Mouse (Mus musculus) lung, embryonic 16.5 days (tissue): ENCODE data around the gene Cd8b1. TPM values are rescaled to one million over a fixed set of nuclear protein-coding genes. Genes with fewer than 3 reads are reported as not detected.

Source experiments
- ATAC-seq: fragments of 200-750 bp; cut with Nextera tagmentation; 2 replicates; pipeline ENCODE4 v1.8.0; 2017; ENCODE audit warnings: low read depth, mild to moderate bottlenecking, moderate library complexity
- H3K27ac ChIP-seq: fragments of 300-500 bp; sonication (generic); 2 replicates; pipeline ENCODE4 v1.5.1; 2014; ENCODE audit warnings: mild to moderate bottlenecking, control low read depth, low read length
- H3K27me3 ChIP-seq: fragments of 300-500 bp; sonication (generic); 2 replicates; pipeline ENCODE4 v1.6.1; 2014; ENCODE audit warnings: low read depth, low read length, mixed read lengths; ENCODE audit not compliant: control insufficient read depth, insufficient read depth
- H3K36me3 ChIP-seq: fragments of 300-500 bp; sonication (generic); 2 replicates; pipeline ENCODE4 v1.6.1; 2014; ENCODE audit warnings: low read length; ENCODE audit not compliant: control insufficient read depth, insufficient read depth
- H3K4me1 ChIP-seq: fragments of 300-500 bp; sonication (generic); replicated peaks from 2 replicates; pipeline ENCODE4 v1.6.1; 2014; ENCODE audit warnings: low read length, mixed read lengths; ENCODE audit not compliant: control insufficient read depth, insufficient read depth
- H3K4me2 ChIP-seq: fragments of 300-500 bp; sonication (generic); 2 replicates; pipeline ENCODE4 v1.6.1; 2014; ENCODE audit warnings: low read depth, low read length, control low read depth
- H3K4me3 ChIP-seq: fragments of 300-500 bp; sonication (generic); 2 replicates; pipeline ENCODE4 v1.5.1; 2014; ENCODE audit warnings: mild to moderate bottlenecking, low read length, control low read depth
- H3K9ac ChIP-seq: fragments of 300-500 bp; sonication (generic); 2 replicates; pipeline ENCODE4 v1.6.1; 2014; ENCODE audit warnings: low read length, control low read depth
- H3K9me3 ChIP-seq: fragments of 300-500 bp; sonication (generic); 2 replicates; pipeline ENCODE4 v1.6.1; 2016; ENCODE audit warnings: low read length; ENCODE audit not compliant: control insufficient read depth
- WGBS: fragments of 180-500 bp; shearing (Covaris S2); extraction: QIAGEN DNeasy Blood & Tissue Kit; methylation state at CpG from one replicate; pipeline ENCODE4 v1.1.7; 2014; 5-methylcytosine and 5-hydroxymethylcytosine counted together
- polyA plus RNA-seq: library from polyadenylated mRNA; unstranded; fragments of >200 nt; fragmentation: Nextera tagmentation; extraction: Ambion mirVana; gene quantifications from 2 replicates; pipeline ENCODE4 v1.2.1, GENCODE M21; 2015

Cd8b1 gene
- polyA plus RNA-seq, 1 experiment from 2014 or later: 0.57 TPM

GRCm38 (mm10) chr6:71360751-71361150, 38.2 kb downstream of the Cd8b1 start:
- Histone ChIP-seq H3K9ac (no peak overlapping the region), H3K4me3 (no peak overlapping the region), H3K27me3 (no peaks in the 10 kb centered on the region), H3K36me3 (no peaks in the 10 kb centered on the region), H3K4me1 (no peaks in the 10 kb centered on the region), H3K27ac (no peak overlapping the region), H3K9me3 (no peaks in the 10 kb centered on the region), H3K4me2 (no peak overlapping the region)
- WGBS: 57% methylated on average over 5 of the region's 5 CpGs
- ATAC-seq: no peak

DNA sequence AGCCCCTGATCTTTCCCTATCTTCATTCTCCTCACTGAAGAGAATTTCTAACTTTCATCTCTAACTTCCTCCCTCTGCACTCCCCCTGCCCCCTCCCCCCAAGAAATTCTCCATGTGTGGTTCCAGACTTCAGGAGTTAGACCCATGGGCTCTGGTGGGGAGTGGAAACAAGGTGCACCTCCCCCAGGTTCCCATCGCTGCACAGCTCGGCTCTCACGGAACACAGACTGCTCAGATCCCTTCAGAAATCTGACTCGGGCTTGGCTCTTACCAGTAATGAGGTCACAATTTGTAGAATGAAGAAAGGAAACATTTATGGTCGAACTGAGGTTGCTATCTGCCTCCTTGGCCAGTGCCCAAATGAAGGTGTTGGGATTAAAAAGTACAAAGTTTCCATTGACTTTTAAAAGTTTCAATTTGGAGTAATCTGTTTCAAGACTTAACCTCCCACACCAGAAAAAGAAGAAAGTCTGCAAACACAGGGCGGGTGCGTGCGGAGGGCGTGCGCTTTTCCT, 38.6 kb downstream of the Cd8b1 start:
- H3K4me3 ChIP-seq: no peak overlapping the region
- no peaks in the 10 kb centered on the region for H3K27me3 ChIP-seq
- no peaks in the 10 kb centered on the region for H3K9me3 ChIP-seq
- no peak overlapping the region for H3K27ac ChIP-seq
- no peaks in the 10 kb centered on the region for H3K4me1 ChIP-seq
- no peak overlapping the region for H3K4me2 ChIP-seq
- no peak for ATAC-seq
- H3K9ac ChIP-seq: no peak overlapping the region
- no peaks in the 10 kb centered on the region for H3K36me3 ChIP-seq
- WGBS: 77% methylated on average over 10 of the region's 10 CpGs

- no peak overlapping the region for H3K4me2 ChIP-seq
- 79% methylated on average over 2 of the region's 2 CpGs for WGBS
- H3K4me1 ChIP-seq: no peaks in the 10 kb centered on the region
- no peaks in the 10 kb centered on the region for H3K36me3 ChIP-seq
- no peak for ATAC-seq
- no peak overlapping the region for H3K27ac ChIP-seq
- H3K9me3 ChIP-seq: no peaks in the 10 kb centered on the region
- H3K27me3 ChIP-seq: no peaks in the 10 kb centered on the region
- H3K9ac ChIP-seq: no peak overlapping the region
- no peak overlapping the region for H3K4me3 ChIP-seq
Observed at GRCm38 (mm10) chr6:71363995-71364394, 41.4 kb downstream of the Cd8b1 start.

DNA sequence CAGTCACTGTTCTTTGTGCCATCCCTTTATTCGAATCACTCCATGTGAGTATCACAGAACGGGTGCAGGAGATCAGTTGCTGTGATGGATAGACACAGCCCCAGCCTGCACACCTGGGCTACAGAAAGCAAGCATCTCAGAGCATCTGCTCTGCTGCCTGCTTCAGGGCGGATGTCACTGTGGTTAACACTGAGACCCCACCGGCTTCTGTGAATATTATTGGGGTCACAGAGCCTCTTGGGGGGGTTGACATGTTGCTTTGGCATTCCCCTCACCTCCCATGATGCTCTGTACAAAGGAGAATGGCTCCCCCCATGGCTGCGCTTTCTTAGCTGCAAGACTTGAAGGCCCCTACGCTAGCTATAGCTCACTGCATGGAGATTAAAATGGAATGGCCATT, 46.8 kb downstream of the Cd8b1 start:
- Histone ChIP-seq H3K4me2 (no peak overlapping the region), H3K4me3 (no peak overlapping the region), H3K9me3 (no peaks in the 10 kb centered on the region), H3K27ac (no peak overlapping the region), H3K27me3 (no peaks in the 10 kb centered on the region), H3K4me1 (no peaks in the 10 kb centered on the region), H3K36me3 (no peaks in the 10 kb centered on the region), H3K9ac (no peak overlapping the region)
- WGBS: 89% methylated on average over 6 of the region's 6 CpGs
- ATAC-seq: no peak

DNA sequence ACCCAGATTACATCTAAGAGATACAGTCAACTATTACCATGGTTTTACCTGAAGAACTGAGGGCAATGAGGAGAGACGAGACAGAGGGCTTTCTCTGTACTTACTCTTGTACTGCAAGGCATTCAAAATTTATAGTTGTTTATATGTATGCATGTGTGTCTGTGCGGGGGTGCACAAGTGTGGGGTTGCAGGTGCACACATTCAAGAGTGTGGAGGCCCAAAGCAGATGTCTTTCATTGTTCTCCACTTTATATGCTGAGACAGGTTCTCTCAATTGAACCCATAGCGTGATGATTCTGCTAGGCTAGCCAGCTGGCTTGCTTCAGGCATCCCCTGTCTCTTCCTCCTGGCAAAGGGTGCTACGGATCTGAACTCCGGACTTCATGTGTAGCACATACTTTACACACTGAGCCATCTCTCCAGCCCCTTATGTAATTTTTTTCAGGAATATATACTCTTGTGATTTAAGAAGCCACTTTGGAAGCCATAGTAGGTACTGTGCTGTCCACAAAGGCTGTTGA, 48.6 kb downstream of the Cd8b1 start:
- Histone ChIP-seq H3K9me3 (no peaks in the 10 kb centered on the region), H3K36me3 (no peaks in the 10 kb centered on the region), H3K4me1 (no peaks in the 10 kb centered on the region), H3K4me3 (no peak overlapping the region), H3K27ac (no peak overlapping the region), H3K4me2 (no peak overlapping the region), H3K27me3 (no peaks in the 10 kb centered on the region), H3K9ac (no peak overlapping the region)
- 67% methylated on average over 5 of the region's 5 CpGs for WGBS
- ATAC-seq: no peak

DNA sequence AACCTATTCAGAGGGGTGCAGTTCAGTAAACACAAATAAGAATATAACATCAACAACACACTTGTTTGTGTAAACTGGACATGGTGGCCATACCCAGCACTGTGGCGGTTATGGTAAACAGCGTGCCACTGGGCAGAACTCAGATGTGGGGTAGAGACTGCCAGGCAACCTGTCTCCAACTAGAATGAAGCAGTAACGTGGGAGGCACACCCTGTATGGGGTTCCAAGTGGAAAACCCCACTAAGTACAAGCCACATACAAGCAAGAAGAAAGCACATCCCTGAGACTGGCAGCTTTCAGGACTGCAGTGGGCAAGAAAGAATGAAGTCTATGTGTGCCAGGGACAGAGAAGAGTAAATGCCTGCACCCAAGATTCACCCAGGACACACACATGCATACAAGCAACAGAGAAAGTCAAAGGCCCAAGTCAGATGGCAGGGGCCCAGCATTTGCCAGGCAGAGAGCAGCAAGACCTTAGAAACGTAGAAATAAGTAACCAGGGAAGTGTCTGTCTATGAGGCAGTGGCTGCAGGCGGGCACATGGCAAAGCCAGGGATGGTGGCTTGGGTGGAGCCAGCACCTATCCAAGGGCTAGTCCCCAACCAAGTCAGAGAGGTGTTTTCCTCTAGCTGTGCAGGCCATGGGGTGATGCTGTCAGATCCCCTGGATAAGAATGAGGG, 49.6 kb downstream of the Cd8b1 start:
- no peak overlapping the region for H3K27ac ChIP-seq
- H3K27me3 ChIP-seq: no peaks in the 10 kb centered on the region
- no peak overlapping the region for H3K9ac ChIP-seq
- H3K4me1 ChIP-seq: no peaks in the 10 kb centered on the region
- H3K9me3 ChIP-seq: no peaks in the 10 kb centered on the region
- no peak overlapping the region for H3K4me2 ChIP-seq
- ATAC-seq: no peak
- no peak overlapping the region for H3K4me3 ChIP-seq
- no peaks in the 10 kb centered on the region for H3K36me3 ChIP-seq
- WGBS: 74% methylated on average over 5 of the region's 5 CpGs

DNA sequence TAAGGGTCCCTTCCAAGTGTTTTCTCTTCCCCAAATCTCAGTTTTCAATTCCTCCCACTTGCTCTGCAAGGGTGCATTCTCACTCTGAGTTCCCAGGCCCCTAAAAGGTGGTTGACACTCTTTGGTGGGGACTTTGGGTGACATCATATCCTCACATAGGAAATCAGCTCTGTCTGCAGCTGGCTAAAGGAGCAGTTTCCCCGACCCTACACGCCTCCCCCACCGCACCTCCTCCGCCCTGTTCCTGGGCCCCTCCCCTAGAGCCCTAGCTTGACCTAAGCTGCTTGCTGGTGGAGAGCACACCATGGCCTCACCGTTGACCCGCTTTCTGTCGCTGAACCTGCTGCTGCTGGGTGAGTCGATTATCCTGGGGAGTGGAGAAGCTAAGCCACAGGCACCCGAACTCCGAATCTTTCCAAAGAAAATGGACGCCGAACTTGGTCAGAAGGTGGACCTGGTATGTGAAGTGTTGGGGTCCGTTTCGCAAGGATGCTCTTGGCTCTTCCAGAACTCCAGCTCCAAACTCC, 50.7 kb downstream of the Cd8b1 start, which contains the start of gene Cd8a:
Gene Cd8a (plus strand): TSS at position 179 of the 527 bp plus-strand sequence.
- no peak within 1 kb of the TSS for H3K4me3 ChIP-seq
- H3K36me3 ChIP-seq: no peaks in the 10 kb centered on the region
- no peak within 1 kb of the TSS for H3K27ac ChIP-seq
- 68% methylated on average over 14 of the region's 14 CpGs for WGBS
- no peak for ATAC-seq
- H3K4me2 ChIP-seq: no peak within 1 kb of the TSS
- H3K9me3 ChIP-seq: no peaks in the 10 kb centered on the region
- H3K27me3 ChIP-seq: no peaks in the 10 kb centered on the region
- H3K9ac ChIP-seq: no peak within 1 kb of the TSS
- H3K4me1 ChIP-seq: no peaks in the 10 kb centered on the region

DNA sequence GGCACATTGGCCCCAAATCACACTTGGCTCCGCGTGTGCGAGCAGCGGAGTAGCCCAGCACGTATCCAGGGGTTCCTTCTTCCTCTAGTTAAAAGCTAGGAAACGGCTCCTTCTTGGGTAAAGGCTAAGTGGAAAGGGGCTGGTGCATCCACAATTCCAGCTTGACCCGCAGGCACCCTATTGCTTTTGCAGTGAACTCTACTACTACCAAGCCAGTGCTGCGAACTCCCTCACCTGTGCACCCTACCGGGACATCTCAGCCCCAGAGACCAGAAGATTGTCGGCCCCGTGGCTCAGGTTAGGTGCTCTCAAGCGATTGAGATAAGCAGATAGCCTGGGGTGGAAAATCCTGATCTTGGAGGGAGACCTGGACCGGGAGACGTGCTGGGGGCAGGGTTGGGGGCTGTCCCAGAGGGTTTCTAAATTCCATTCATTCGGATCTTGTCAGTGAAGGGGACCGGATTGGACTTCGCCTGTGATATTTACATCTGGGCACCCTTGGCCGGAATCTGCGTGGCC, 51.8 kb downstream of the Cd8b1 start:
- Histone ChIP-seq H3K27me3 (no peaks in the 10 kb centered on the region), H3K4me1 (no peaks in the 10 kb centered on the region), H3K9ac (no peak overlapping the region), H3K4me3 (no peak overlapping the region), H3K27ac (no peak overlapping the region), H3K36me3 (no peaks in the 10 kb centered on the region), H3K4me2 (no peak overlapping the region), H3K9me3 (no peaks in the 10 kb centered on the region)
- ATAC-seq: no peak
- 81% methylated on average over 19 of the region's 19 CpGs for WGBS

- ATAC-seq: no peak
- Histone ChIP-seq H3K4me3 (no peak overlapping the region), H3K27ac (no peak overlapping the region), H3K4me2 (no peak overlapping the region), H3K36me3 (no peaks in the 10 kb centered on the region), H3K9me3 (no peaks in the 10 kb centered on the region), H3K9ac (no peak overlapping the region), H3K4me1 (no peaks in the 10 kb centered on the region), H3K27me3 (no peaks in the 10 kb centered on the region)
- 78% methylated on average over 2 of the region's 2 CpGs for WGBS
Observed at GRCm38 (mm10) chr6:71374921-71375320, 52.3 kb downstream of the Cd8b1 start.
